8 mouse cellular contexts compared by ENCODE assay signal in genomic region chrX:12140086-12140740, GRCm38 (mm10). TPM values are rescaled to one million over a fixed set of nuclear protein-coding genes. Genes with fewer than 3 reads are reported as not detected.
DNase-seq lines count a peak whose midpoint lies in the region; ATAC-seq and TF ChIP-seq lines count a peak whose summit lies in the region.

No protein-coding gene starts in this region.

- 23% methylated on average over 44 of the region's 51 CpGs for WGBS in kidney, adult 2 months
- WGBS in liver, embryonic 15.5 days (ENCODE audit: insufficient replicate concordance) = 3% methylated on average over 51 of the region's 51 CpGs

- peak; percentile 30 for ATAC-seq in common myeloid progenitor, adult 5-6 weeks (replicated peaks; ENCODE audit: low read depth, poor library complexity, severe bottlenecking)
- peak; percentile 18 to 30; a peak in 2 of 4 replicates for ATAC-seq in hematopoietic stem cell, adult 5-6 weeks (replicated peaks in 1 of 2; ENCODE audit: insufficient read depth in 1 of 2, low FRiP score in 2 of 2, low TSS enrichment in 1 of 2, low read depth in 1 of 2, poor library complexity in 2 of 2, severe bottlenecking in 2 of 2)
- no peak for ATAC-seq in liver, embryonic 15.5 days (ENCODE audit: insufficient read depth)

- DNase-seq in kidney, adult 2 months = no peak
- DNase-seq in kidney, postnatal 10 days = no peak
- peak; percentile 43 for DNase-seq in splenic B cell, adult 2 months (ENCODE audit: low read depth, low spot score)
- DNase-seq in layer of hippocampus, postnatal 36 days = no peak
- no peak for DNase-seq in cerebellum, postnatal 25 days

- no peaks in the 10 kb centered on the region for H3K4me1 ChIP-seq in kidney, adult 2 months (ENCODE audit: control insufficient read depth, insufficient read depth, low read length)
- H3K4me1 ChIP-seq in liver, embryonic 15.5 days (replicated peaks) = no peaks in the 10 kb centered on the region

- no peak overlapping the region for H3K27ac ChIP-seq in kidney, adult 2 months (ENCODE audit: insufficient read depth, low read depth, low read length)
- H3K27ac ChIP-seq in liver, embryonic 15.5 days (replicated peaks) = no peak overlapping the region

- no peak for TF ChIP-seq CTCF in kidney, adult 2 months (conservative IDR thresholded peaks at IDR 0.05; ENCODE audit: insufficient read depth, insufficient read length, low read depth, low read length)

- H3K9ac ChIP-seq in liver, embryonic 15.5 days = 0 out of 2 replicates have a peak overlapping the region, but pooled peaks have one; percentile 15

- H3K4me3 ChIP-seq in kidney, adult 2 months (ENCODE audit: insufficient read depth, low read depth, low read length) = peak overlapping the region; percentile 9
- H3K4me3 ChIP-seq in liver, embryonic 15.5 days (replicated peaks) = peak overlapping the region; percentile 38

- H3K4me2 ChIP-seq in liver, embryonic 15.5 days = peak overlapping the region; percentile 64

- no peaks in the 10 kb centered on the region for H3K36me3 ChIP-seq in kidney, adult 2 months (ENCODE audit: control insufficient read depth, insufficient read depth, low read length)
- no peaks in the 10 kb centered on the region for H3K36me3 ChIP-seq in liver, embryonic 15.5 days (replicated peaks)
- no peaks in the 10 kb centered on the region for H3K36me3 ChIP-seq in splenic B cell, adult 2 months (ENCODE audit: control insufficient read depth, insufficient read depth, low read length, poor library complexity, severe bottlenecking)

- no peak for TF ChIP-seq POLR2A in kidney, adult 2 months (IDR thresholded peaks at IDR 0.05; ENCODE audit: low read depth, low read length)

- H3K9me3 ChIP-seq in liver, embryonic 15.5 days (replicated peaks) = no peaks in the 10 kb centered on the region

- H3K27me3 ChIP-seq in kidney, adult 2 months (replicated peaks; ENCODE audit: control insufficient read depth, insufficient read depth, low read length) = no peaks in the 10 kb centered on the region
- H3K27me3 ChIP-seq in liver, embryonic 15.5 days = peaks cover 88% of the 10 kb centered on the region
- no peaks in the 10 kb centered on the region for H3K27me3 ChIP-seq in splenic B cell, adult 2 months (ENCODE audit: control insufficient read depth, insufficient read depth, low read length, poor library complexity, severe bottlenecking)

RNA-seq across cellular contexts. Expression of gene Bcor, which starts 19.9 kb away (rescaled TPM):
- polyA plus RNA-seq in kidney, adult 2 months (2012; rRNA removed) = 5.7 and 6.4 TPM in 2 replicates
- 41.5 and 45.0 TPM in 2 replicates for total RNA-seq in common myeloid progenitor, adult 5-6 weeks (2017)
- 41.1 and 42.0 TPM in 2 replicates for total RNA-seq in hematopoietic stem cell, adult 5-6 weeks (2017)
- polyA plus RNA-seq in liver, embryonic 15.5 days (2015; fragmentation: Nextera tagmentation; extraction: Ambion mirVana) = 4.3 and 4.5 TPM in 2 replicates
- 10 to 100 TPM; 16.9 to 19.3 TPM for total RNA-seq in layer of hippocampus, postnatal 36 days (2021)
